Mouse (Mus musculus) layer of hippocampus, postnatal 25 days (tissue): ENCODE data around the gene Pex12. TPM values are rescaled to one million over a fixed set of nuclear protein-coding genes. Genes with fewer than 3 reads are reported as not detected.
"Not testable (repeated sequence)": the region's sequence is repeated elsewhere in the genome, so short reads cannot be mapped to it uniquely, and the experiment has no call there.

Experiments
- DNase-seq, 2 experiments: peaks; one replicate each; pipeline ENCODE4 v3.0.0; 2022; ENCODE audit warnings: mixed read lengths in 2 of 2, low spot score in 1 of 2; ENCODE audit errors: extremely low spot score in 1 of 2
- total RNA-seq, 2 experiments: library from RNA; stranded (reverse); gene quantifications; 2 replicates each; pipeline ENCODE4 v1.2.3; 2021

The Pex12 gene
- 10 to 100 TPM; 11.3 to 18.1 TPM for total RNA-seq

- DNase-seq = peak; percentile 91 to 95
These were observed at the start of gene Pex12 for GRCm38 (mm10) chr11:83302526-83303251. TSS of gene Pex12 (minus strand) at chr11:83302586.

- DNase-seq = no peak
These were observed 39.4 kb upstream of the Pex12 start for GRCm38 (mm10) chr11:83341716-83342245.

DNA sequence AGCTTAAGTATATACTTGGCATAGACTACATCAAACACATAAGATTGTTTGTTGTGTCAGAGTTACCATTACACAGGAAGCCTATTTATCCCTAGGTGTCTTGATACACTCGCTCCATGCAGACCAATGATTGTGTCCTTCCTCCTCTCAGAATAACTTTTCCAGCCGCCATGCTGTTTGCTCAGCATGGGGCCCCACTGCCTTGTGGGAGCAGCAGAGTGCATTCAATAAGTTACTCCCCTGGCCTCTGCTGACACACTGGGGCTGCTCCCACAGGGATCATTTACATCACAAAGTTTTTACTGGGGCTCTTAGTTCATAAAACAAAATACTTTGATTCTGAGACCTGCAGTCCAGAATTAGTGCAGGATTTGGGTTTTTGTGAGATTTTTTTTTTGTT, 37.3 kb upstream of the Pex12 start:
- no peak for DNase-seq

GRCm38 (mm10) chr11:83335826-83336225, 33.4 kb upstream of the Pex12 start:
- no peak for DNase-seq

- DNase-seq = peak in 1 of 2 experiments; percentile 71
These were observed 25.0 kb upstream of the Pex12 start for GRCm38 (mm10) chr11:83327427-83327826.

GRCm38 (mm10) chr11:83326692-83327091, 24.3 kb upstream of the Pex12 start:
- DNase-seq = not testable (repeated sequence)

DNA sequence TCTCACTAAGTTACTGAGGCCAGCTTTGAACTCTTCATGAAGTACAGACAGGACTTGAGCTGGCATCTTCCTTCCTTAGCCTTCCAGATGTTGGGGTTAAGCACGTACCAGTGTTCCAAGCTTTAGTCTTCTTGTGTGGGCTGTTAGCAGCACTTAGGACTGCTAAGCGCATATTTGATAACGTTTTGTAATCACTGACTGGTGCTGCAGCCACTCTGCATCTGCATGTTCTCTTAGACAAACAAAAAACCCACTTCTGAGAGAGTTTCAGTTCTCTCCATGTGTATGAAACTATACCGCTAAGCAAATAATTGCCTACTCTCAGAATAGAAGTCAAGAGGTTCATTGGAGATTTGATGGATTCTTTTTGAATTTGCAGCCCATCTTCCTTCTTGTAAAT, 16.7 kb upstream of the Pex12 start:
- no peak for DNase-seq

DNA sequence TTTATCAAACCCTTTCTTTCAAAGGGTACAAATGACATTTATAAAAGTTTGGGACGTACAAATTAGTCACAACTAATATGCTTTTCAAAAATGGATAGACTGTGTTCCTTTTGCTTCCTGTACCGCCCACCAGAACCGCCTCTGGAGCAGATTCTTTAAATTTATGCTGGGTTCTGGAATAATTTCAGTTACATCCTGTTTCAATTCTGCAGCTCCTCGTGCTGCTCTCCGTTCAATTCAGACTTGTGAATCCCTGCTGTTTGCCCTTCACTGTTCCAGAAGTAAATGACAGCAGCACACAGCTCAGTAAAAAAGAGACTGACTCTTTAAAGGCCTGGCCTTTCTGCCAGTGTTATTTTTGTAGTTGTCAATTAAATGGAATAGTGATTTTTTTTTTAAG, 10.1 kb upstream of the Pex12 start:
- no peak for DNase-seq

DNA sequence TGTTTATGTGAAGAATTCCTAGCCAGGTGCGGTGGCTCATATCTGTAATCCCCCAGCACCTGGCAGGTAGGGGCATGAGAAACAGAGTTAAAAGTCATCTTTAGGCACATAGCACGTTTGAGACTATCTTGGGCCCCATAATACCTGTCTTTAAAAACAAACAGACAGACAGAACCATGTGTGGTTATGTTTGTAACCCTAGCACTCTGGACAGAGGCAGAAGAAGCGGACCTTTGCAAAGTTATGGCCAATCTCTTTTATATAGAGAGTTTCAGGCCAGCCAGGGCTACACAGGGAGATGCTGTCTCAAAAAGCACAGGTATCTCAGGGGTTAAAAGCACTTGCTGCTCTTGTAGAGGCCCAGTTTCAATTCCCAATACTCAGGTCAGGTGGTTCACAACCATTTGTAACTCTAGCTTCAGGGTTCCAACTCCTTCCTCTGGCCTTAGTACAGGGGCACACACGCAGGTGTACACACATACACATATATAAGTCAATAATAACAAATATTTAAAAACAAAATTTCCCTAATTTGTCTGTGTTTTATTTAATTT, 4.4 kb upstream of the Pex12 start:
- no peak for DNase-seq

- DNase-seq = no peak
These were observed 2.1 kb upstream of the Pex12 start for GRCm38 (mm10) chr11:83304485-83304884.

GRCm38 (mm10) chr11:83303751-83304150, 1.4 kb upstream of the Pex12 start:
- DNase-seq = no peak

DNA sequence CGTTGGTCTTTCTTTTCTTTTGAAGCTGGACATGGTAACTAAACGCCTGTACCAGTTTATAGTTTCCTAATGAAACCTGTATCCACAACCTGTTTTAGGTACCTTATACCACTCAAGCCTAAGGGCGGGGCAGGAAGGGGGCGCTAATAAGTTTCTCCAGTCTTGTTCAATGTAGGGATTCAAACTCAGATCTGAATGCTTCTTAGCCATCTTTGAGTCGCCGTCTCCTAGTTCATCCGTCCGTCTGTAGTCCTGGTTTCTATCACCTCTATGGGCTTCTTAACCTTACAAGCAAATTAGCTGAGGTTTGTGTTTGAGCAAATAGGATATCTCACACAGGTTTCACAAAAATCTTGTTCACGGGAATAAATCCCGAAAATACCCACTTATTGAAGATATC, 262 bp downstream of the Pex12 start:
- peak in 1 of 2 experiments; percentile 16 for DNase-seq

GRCm38 (mm10) chr11:83301431-83301831, 955 bp downstream of the Pex12 start:
- DNase-seq = no peak

DNA sequence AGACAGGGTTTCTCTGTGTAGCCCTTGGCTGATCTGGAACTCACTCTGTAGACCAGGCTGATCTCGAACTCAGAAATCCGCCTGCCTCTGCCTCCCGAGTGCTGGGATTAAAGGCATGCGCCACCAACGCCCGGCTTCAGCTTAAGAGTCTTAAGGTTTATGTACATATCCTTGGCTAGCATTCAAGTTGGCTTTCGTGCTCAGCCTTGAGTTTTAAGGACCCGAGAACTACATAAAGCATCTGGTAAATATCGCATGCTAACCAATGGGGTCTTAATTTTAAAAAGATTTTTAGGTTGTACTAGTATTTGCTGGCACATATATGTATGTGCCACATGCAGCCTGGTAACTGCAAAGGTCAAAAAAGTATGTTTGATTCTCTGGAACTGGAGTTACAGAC, 2.7 kb downstream of the Pex12 start:
- DNase-seq = no peak

DNA sequence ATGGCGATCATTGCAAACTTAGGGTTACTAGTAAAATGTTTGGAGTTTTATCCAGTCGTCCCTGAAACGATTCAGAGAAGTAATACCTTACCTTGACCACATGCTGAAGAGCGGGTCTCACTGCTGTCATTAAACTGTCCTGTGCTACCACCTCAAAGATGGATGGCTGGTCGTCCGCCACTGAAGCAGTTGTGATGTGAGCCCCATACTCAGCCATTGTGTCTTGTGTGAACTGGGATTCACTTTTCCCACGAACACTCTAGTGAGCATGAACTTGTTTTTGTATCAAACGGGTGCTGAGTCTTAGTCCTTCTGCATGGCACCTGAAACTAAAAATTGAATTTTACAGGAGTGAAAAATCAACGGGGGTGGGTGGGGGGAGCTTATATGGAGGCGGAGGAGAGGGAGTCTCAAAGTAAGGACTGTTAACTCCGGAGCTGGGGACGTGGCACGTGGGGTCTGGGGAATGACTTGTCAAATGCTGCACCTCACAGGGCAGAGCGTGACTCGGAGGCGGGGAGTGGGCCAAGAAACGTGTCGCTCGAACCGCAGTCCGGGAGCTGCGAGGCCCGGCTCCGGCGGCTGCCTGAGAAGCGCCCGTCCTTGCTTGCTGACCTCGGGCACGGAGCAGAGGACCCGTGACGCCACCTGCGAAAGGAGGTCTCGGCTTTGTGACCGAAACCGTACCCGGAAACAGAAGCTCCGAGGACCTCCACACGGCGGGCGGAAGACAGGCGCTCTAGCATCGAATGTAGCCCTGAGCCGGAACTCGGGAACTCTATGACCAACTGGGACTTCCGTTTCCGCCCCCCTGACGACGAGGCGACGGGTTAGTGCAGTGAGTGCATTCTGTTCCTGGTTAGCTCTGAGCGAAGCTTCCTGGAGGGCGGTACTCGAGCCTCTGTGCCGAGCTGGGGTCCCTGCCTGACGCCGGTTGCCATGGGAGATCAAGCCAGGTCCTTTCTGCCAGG, 3.9 kb downstream of the Pex12 start, which contains the start of gene Ap2b1:
Gene Ap2b1, plus strand, starts transcription at position 800 of the 971 bp plus-strand sequence.
- peak; percentile 79 to 87 for DNase-seq

- DNase-seq = no peak
These were observed 4.6 kb downstream of the Pex12 start for GRCm38 (mm10) chr11:83297816-83298215.

GRCm38 (mm10) chr11:83294133-83294532, 8.3 kb downstream of the Pex12 start:
- no peak for DNase-seq

GRCm38 (mm10) chr11:83293182-83293581, 9.2 kb downstream of the Pex12 start:
- no peak for DNase-seq

DNA sequence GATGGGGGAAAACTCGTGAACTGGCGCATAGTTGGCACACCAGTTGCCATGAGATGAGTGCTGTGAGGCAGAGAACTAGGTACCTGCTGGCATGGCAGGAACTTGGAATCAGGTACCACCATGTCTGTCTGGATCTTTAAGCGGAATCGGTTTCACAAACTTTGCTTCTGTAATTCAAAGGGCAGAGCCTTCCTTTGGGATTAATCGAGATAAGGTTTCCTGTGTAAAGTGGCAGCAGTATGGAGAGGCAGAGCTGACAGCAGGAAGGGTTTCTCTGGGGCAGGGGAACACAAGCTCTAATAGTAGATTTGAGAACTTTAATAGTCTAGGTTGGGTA, 10.2 kb downstream of the Pex12 start:
- peak in 1 of 2 experiments; percentile 8 for DNase-seq

DNA sequence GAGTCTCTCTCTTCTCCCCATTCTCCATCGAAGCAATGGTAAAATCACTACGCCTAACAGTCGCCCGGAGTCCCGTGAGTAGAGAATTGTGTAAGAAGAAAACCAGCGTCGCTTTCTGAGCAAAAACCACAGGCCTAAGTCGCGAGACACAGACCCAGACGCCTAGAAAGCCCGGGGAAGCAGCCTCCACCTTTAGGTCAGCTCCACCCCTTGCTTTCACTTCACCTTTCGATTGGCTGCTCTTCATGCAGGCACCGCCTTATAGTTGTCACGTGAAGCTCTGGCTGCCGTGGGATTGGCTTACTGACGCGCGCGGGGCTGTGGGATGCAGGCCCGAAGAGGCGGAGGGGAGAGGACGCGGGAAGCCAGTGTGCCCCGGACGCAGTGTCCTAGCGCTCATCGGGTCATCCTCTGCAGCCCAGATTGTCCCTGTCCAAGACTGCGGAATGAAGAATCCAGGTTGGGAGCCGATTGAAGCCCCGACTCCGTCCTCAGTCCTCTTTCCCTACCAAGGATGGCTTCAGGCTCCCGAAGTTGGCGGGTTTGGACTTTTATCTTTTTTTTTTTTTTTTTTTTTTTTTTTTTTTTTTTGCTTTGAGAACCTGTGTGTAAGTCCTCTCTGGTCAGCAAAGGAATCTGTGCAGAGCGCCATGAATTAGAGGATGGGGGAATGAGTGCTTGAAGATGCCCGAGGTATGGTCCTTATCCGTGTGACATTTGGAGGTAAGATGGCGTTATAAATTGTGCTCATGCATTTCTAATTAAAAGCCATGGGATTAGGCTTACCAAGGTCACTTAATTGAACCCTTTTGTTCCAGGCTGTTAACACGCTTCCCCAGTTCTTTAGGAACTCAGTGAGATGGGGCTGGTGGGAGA, 10.8 kb downstream of the Pex12 start:
- peak; percentile 75 to 80 for DNase-seq
